Mouse (Mus musculus): ENCODE measurements around the gene Ciao2a.
A peak's percentile ranks its signal among the peaks of the same experiment; 100 is the strongest.

Ciao2a gene

DNA sequence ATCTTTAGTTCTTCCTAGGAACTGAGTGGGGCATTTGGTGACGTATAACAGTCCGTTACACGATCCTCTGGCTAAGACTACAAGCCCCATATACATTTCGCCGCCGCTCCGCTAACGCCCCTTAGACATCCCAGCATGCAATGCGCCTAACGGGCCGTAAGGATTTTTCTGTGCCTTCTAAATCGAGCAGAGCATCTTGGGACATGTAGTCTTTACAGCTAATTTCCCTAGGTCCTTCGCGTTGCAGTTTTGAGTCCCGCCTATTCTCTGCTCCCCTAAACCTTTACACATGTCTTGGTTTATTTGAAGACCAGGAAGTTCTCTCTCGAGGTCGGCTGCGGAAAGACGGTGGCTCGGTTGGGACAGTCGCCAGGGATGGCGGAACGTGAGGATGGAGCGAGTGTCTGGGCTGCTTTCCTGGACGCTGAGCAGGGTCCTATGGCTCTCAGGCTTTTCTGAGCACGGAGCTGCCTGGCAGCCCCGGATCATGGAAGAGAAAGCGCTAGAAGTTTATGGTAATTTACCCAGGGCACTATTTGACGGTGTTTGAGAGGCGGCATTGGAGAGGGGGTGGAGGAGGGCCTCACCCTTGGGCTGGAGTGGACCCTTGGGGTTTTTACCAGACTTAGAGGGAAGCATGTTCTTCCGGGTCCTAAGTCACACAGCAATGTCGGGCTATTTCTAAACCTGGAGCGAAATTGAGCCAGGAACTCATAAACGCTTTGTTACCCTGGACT, at the start of gene Ciao2a, which contains the start of gene Snx1:
Gene Ciao2a, plus strand, starts transcription at position 156 of the 737 bp plus-strand sequence.
Gene Snx1, minus strand, starts transcription at position 132 of the 737 bp plus-strand sequence.
- peak; percentile 100 for DNase-seq (ENCODE audit: extremely low read depth, low read depth)

DNA sequence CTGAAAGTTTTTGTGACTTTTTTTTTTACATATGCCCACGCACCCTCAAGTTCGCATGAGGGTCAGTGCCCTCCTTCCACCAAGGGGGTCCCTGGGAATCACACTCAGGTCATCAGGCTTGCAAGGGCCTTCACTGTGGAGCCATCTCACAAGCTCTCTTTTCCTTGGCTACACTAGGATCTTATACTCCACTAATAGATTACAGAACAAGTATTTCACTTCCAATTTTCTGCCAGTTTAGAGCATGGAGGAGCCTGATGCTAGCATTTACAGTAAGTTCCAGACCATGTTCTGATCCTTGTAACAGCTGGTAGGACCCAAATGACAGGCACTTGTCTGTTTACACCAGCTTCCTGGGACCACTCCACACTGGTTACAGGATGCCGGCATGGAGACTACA, 48.3 kb upstream of the Ciao2a start:
- DNase-seq (ENCODE audit: extremely low read depth, low read depth): no peak

- no peak for DNase-seq (ENCODE audit: extremely low read depth, low read depth)
Measured at GRCm38 (mm10) chr9:66078493-66078892, 47.9 kb upstream of the Ciao2a start.

DNA sequence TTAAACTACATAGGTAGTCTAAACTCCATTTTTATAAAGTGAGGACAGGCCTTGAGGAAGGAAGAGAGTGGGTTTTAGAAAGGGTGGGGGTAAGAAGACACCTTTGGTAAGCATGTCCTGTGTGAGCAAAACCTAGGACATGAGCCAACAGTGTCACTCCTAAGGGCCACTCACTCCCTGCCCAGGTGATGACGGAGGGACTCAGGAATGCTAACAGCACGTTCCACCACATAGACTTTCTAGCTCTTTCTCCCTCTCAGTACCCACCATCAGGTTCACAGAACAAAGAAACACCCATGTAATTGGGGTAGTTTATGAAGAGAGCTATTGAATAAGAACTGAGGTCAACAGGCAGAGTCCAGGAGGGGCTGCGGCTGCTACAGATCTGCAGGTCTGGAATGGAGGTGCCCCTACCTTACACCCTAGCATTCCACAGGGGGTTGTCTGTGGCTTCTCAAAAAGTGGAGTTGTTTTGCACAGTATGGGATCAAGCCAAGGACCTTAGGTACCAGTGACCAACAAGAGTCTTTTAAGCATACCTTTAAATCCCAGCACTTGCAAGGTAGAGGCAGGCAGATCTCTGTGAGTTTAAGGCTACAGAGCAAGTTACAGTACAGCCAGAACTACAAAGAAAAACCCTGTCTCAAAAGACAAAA, 45.5 kb upstream of the Ciao2a start:
- DNase-seq (ENCODE audit: extremely low read depth, low read depth): no peak

DNA sequence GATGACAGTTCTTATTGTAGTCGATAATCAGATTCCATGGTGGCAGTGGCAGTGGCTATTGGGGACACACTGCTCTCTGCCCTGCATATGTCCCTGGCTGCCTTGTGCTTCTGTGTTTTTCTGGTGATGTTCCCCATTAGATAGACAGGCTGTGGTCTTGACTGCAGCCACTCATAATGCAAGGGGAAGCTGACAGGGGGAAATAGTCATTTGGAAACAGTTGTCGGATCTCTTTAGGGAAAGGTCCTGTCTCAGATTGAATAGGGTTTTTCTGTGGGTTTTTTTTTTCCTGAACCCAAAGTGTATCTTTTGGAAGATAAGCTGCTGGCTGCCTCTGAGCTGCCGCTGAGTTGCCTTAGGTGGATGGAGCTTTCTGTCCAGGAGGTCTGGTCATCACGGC, 44.4 kb upstream of the Ciao2a start:
- DNase-seq (ENCODE audit: extremely low read depth, low read depth): no peak

GRCm38 (mm10) chr9:66084171-66084570, 42.2 kb upstream of the Ciao2a start:
- DNase-seq (ENCODE audit: extremely low read depth, low read depth): no peak

GRCm38 (mm10) chr9:66087062-66087461, 39.3 kb upstream of the Ciao2a start:
- DNase-seq (ENCODE audit: extremely low read depth, low read depth): no peak

GRCm38 (mm10) chr9:66088411-66088810, 38.0 kb upstream of the Ciao2a start:
- DNase-seq (ENCODE audit: extremely low read depth, low read depth): peak; percentile 17

GRCm38 (mm10) chr9:66090593-66091244, 35.7 kb upstream of the Ciao2a start:
- no peak for DNase-seq (ENCODE audit: extremely low read depth, low read depth)

- no peak for DNase-seq (ENCODE audit: extremely low read depth, low read depth)
Measured at GRCm38 (mm10) chr9:66091327-66092231, 34.8 kb upstream of the Ciao2a start.

DNA sequence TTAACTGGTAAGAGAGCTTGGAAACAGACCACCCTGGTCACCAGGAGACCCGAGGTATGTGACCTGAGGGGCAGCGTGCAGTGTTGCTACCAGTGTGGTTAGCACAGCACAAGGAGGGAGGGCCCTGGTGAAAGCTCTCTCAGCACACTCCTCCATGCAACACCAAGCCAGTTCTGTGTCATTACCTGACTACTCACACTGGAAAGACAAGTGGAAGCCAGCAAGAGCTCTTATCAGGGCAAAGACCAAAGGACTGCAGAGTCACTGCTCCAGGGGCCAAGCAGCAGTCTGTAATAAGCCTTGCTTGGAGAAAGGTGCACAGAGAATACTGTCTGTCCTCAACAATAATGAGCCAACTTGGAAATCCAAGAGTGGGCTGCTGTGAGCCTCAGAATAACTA, 33.7 kb upstream of the Ciao2a start:
- DNase-seq (ENCODE audit: extremely low read depth, low read depth): no peak

DNA sequence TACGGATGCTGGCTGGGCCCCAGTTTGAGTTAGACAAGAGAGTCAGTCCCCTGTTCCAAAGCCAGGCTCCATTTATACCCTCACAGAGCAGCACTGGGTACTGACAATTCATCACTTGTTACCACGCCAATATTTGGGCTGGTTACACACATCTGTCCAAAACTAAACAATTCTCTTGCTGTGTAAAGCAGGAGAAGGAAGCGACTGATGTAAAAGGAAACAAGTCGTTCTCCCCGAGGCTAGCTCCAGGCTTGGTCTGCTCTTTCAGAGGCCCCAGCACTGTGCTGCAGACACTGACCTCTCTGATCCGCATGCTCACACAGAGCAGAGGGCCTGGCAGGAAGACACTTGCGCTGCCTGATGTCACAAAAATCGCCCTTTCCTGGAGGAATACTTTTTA, 24.8 kb upstream of the Ciao2a start:
- DNase-seq (ENCODE audit: extremely low read depth, low read depth): no peak

DNA sequence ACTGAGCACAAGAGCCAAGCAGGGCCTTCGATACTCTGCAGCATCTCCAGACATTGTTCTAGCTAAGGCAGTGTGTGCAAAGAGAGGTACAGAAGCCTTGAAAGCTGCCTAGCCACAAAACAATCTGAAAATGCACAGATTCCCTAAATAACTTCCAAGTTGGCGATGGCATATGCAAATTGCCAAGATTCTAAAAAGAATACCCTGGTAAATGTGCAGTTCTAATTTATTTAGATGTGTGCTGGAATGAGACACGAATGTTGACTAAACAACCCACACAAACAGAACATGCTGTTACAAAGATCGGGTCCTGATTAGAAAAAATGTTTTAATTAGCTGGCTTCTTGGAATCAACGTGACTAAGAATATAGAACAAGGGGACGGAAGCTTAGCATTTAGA, 23.7 kb upstream of the Ciao2a start:
- no peak for DNase-seq (ENCODE audit: extremely low read depth, low read depth)

- DNase-seq (ENCODE audit: extremely low read depth, low read depth): no peak
Measured at GRCm38 (mm10) chr9:66104601-66105000, 21.8 kb upstream of the Ciao2a start.

DNA sequence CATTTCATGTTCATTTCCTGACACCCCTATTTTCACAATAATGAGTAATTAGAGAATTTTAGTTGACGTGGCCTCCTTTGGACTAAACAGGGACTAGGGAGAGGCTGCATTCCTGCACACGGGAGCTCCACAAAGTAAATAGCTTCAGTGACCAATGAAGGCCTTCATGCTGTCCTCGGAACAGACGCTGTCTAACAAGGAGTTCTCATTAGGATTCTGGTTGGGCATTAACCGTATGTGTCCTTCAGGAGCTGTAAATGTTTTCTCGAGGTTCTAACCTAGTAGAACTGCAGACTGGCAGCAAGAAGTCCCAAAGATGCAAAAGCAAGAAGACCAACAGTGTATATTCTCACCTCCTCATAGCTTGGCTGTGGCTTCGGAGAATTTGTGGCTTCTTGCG, 21.2 kb upstream of the Ciao2a start:
- no peak for DNase-seq (ENCODE audit: extremely low read depth, low read depth)

DNA sequence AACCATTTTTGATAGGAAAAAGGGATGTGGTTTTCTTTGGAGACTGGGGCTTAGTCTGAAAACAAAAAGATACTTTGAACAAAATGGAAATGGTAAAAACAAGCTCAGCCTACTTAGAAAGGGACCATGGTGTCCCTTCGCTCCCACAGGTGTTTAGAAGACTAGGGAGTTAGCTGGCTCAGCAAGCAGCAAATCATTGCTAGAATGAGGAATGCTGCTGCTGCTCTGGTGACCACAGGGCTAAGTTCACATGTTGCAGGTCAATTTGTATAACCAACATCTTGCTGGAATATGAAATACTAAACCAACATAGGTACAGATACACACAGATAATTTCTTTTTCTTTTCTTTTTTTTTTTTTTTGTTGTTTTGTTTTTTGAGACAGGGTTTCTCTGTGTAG, 16.8 kb upstream of the Ciao2a start:
- no peak for DNase-seq (ENCODE audit: extremely low read depth, low read depth)

GRCm38 (mm10) chr9:66110126-66110525, 16.3 kb upstream of the Ciao2a start:
- no peak for DNase-seq (ENCODE audit: extremely low read depth, low read depth)

GRCm38 (mm10) chr9:66110611-66111379, 15.6 kb upstream of the Ciao2a start:
- no peak for DNase-seq (ENCODE audit: extremely low read depth, low read depth)

- no peak for DNase-seq (ENCODE audit: extremely low read depth, low read depth)
Measured at GRCm38 (mm10) chr9:66114341-66114740, 12.1 kb upstream of the Ciao2a start.

- no peak for DNase-seq (ENCODE audit: extremely low read depth, low read depth)
Measured at GRCm38 (mm10) chr9:66116890-66117289, 9.5 kb upstream of the Ciao2a start.

DNA sequence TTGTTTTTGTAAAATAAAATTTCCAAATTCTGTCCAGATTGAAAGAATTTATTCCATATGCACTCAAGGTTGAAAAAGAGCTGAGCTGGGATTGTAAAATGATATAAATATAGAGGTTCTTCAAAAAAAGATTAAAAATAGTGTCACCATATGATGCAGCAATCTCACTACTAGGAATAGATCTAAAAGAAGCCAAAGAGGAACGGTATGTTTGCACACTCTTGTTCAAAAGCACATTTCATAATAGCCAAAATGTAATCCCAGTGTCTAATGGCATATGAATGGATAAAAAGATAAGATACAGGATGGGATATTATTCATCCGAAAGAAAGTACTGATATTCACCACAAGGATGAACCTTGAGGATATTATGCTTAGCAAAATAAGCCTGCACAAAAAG, 6.9 kb upstream of the Ciao2a start:
- no peak for DNase-seq (ENCODE audit: extremely low read depth, low read depth)
